Mouse (Mus musculus) left cerebral cortex, postnatal 36 days (tissue): ENCODE results near the gene Gpr179. TPM values are rescaled to one million over a fixed set of nuclear protein-coding genes. Genes with fewer than 3 reads are reported as not detected.
A peak's percentile ranks its signal among the peaks of the same experiment; 100 is the strongest.

Experiments used
- DNase-seq, 2 experiments: peaks; one replicate each; pipeline ENCODE4 v3.0.0; 2021 to 2022; ENCODE audit warnings: low spot score in 2 of 2, mixed read lengths in 1 of 2
- intact Hi-C: fragments of 180-260 bp; cut with DNase I; formaldehyde crosslinking; loops from one replicate; pipeline ENCODE4 v1.15.1; 2025
- total RNA-seq, 2 experiments: library from RNA; stranded (reverse); gene quantifications; 2 replicates each; pipeline ENCODE4 v1.2.3; 2021

Gpr179 gene
- total RNA-seq, 2 experiments from 2014 or later, result 0.39 to 0.52 TPM

DNA sequence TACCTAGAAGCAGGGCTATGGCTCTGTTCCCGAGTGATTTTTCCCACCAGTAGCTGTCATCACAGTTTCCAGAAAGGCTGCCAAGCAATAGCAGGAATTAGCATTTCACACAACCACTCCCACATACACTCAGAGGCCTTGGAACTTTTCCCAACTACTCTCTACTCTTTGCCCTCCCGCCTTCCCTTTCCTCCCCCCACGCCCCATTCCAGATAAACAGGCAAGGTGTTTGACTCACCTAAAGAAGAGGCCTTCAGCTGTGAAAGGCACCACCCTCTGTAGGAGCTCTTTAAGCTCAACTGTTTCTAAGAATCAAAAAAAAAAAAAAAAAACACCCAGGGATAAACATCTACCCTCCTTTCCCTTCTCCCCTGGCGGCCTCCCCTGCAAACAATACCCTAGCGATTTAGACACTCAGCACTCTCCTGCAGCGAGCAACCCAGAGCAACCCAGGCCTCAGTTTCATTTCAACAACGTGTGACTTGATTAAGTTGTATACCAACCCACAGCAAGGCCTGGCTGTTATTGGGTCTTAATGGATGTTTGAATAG lies 49.6 kb downstream of the Gpr179 start:
- no peak for DNase-seq
- intact Hi-C loops, result no loop called here

DNA sequence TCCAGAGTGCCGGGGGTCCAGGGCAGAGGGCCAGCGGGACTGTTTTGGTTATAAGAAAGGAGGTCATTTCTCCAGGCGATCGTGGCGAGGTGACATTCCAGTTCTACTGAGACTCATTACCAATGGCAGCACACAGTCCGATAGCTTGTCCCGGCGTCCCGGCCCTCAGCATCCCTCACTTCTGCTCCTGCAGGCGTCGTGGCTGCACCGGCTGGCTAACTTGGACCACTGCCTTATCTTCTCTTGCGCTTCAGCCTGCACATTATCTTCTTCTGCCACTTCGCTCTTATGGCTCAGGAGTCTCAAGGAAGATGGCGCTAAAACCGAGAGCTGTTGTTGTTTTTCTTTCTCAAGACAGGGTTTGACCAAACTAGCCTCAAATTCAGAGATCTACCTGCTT lies 50.5 kb downstream of the Gpr179 start:
- intact Hi-C loops, result no loop called here

DNA sequence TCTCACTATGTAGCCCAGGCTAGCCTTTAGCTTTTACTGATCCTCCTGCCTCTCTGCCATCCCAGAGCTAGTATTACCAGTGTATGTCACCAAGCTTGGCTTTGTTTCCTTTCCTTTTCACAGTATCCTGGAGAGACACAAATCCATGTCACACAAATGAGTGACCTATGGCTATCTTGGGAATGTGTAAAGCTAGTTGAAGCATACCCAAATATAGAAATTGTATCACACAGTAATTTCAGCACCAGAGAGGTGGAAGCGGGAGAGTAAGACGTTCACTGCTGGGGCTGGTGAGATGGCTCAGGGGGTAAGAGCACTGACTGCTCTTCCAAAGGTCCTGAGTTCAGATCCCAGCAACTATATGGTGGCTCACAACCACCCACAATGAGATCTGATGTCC lies 51.9 kb downstream of the Gpr179 start:
- no peak for DNase-seq
- intact Hi-C loops, result no loop called here

More for the DNA sequence above, 50.5 kb downstream of the Gpr179 start:
- DNase-seq, result no peak

DNA sequence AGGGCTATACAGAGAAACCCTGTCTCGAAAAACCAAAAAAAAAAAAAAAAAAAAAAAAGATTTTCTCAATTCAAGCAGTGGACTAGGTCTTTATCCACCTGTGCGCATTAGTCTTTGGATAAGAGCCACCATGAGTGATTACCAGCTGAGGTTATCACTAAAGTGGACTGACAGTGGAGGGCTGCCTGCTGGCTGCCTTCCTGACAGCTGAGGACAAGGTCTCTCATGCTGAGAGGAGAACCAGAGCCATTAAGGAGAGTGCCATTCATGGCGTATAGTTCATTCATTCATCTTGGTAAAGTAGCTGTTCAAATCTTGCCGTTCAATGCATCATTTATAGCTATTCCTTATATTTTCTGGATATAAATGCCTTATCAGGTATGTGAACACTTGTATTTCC lies 55.3 kb downstream of the Gpr179 start:
- DNase-seq, result no peak
- intact Hi-C loops, result no loop called here

DNA sequence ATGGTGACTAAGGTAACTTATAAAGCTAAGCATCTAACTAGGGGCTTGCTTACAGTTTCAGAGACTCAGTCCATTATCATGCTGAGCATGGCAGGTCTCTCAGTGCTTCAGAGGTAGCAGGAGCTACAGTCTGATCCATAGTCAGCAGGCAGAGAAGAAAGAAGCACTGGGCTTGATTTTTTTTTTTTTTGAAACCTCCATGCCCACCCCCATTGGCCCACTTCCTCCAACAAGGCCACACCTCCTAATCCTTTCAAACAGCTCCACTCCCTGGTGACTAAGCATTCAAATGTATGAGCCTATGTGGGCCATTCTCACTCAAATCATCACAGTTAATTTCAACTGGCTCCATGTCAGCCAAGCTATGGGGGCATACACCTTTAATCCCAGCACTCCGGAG lies 59.1 kb downstream of the Gpr179 start:
- intact Hi-C loops, result no loop called here
- DNase-seq, result no peak

DNA sequence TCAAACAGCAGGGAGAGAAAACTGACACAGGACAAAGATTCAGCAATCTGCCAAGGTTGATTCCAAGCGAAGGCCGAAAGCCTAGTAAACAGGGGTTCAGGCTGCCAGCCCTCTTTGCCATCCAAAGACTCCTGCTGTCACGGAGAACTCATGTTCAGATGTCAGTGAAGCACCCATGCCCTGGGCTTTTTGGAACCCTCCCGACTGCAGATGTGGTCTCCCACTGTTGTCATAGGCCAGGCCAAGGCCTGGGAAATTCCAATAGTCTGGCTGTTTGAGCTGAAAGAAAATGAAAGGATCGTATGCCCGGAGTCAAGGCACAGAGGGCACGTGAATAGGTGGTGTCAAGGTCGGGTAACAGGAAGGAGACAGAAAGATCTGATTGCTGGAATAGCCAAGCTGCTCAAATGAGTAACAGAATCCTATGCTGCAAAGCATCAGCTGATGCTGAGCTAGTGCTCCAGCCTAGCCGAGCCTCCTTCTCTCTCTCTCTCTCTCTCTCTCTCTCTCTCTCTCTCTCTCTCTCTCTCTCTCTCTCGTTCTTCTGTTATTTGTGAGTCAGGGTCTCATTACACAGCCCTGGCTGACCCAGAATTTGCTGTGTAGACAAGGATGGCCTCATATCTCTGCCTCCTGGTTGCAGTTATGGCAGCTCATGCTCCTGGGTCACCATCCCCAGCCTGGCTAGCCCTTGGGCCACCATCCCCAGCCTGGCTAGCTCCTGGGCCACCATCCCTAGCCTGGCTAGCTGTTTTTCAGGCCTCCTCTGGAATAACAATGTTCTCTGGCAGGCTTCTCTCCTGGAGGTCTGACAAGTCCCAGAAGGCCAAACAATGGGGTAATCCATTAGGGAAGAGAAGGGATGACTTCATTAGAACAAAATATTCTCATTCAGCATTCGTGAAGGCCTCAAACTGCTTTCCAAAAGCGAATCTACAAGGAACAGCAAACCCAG lies 62.3 kb downstream of the Gpr179 start:
- DNase-seq, result peak; percentile 24 to 28
- intact Hi-C loops, result no loop called here

DNA sequence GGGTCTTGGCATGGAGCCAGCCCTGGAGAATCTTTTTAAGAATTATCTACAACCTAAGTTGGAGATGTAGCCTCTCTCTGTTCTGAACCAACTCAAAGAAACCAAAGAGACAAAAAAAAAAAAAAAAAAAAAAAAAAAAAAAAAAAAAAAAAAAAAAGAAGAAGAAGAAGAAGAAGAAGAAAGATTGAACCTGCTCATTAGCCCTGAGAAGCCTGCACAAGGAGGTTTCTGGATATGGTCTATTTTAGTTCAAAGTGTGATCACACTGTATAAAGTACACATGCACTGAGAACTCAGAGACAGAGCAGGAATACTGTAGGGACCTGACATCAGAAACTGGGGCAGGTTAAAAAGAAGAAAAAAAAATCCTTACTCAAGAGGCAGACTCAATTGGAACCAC lies 64.2 kb downstream of the Gpr179 start:
- no peak for DNase-seq
- intact Hi-C loops, result no loop called here

DNA sequence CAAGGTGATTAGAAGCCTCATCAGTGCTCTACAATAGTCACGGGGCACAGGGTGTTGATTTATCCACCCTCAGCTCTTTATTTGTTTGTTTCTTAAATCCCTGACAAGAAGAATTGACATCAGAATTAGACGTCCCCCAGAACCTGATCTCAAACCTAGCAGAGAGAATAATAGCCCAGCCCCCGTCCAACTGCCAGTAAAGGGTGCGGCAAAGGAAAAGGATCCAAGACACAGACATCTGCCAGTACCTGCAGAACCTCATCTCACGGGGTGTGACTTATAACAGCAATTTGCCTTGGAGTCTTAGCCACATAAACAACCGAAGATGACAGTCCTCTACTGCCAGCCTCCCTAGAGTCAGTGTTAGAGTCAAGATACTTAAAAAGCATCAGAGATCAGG lies 64.9 kb downstream of the Gpr179 start:
- intact Hi-C loops, result no loop called here
- no peak for DNase-seq

DNA sequence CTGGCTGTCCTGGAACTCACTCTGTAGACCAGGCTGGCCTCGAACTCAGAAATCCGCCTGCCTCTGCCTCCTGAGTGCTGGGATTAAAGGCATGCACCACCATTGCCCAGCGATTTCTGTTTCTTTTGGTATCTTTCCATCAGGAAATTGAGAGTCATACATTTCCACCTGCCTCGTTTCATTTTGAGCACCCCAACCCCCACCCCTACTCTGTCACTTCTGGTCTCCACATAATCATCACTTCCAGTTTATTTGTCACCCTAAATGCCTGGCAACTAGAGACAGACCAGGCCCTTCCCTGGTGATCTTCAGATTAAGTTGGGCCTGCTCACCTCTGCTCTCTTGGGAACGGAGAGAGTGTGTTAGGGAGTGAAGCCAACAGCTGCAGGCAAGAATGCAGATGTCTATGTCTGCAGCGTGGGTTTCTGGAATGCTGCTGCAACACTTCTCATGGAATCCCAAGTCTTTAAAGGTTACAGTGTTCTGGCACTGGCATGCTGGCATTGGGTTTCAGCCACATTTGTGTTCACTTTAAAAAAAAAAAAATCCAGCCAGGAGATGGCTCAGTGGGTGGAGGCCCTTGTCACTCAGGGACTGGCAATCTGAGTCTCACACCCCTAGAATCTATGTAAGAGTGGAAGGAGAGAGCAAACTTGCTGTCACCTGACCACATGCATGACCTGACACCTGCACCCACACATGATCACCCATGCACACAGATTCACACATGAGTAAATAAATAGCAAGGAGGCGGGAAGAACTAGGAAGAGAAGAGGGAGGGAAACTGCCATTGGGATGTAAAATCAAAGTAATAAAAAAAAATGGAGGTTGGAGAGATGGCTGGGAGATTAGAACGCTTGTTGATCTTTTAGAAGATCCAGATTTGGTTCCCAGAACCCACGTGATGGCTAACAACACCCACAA lies 65.8 kb downstream of the Gpr179 start:
- intact Hi-C loops, result no loop called here
- DNase-seq, result no peak

DNA sequence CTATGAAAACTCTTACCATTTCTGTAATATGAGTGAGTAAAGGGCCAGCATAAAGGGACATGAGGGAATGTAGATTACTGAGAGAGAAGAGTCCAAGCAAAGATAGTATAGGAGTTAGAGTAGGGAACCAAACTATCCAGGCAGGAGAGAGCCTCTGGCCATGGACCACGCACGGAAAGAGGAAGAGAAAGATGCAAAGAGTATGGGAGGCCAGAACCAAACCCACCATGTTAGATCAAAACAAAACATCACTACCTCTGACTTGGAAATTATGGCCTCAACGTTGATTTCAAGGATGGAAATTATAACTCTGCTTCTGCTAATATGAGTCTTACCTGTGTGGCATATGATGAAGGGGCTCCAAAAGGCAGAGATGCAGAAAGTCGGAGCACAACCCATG lies 67.0 kb downstream of the Gpr179 start:
- DNase-seq, result no peak
- intact Hi-C loops, result loop anchor here (5.0 kb wide), 1 partner anchor 78 kb away; no protein-coding TSS in a partner anchor

DNA sequence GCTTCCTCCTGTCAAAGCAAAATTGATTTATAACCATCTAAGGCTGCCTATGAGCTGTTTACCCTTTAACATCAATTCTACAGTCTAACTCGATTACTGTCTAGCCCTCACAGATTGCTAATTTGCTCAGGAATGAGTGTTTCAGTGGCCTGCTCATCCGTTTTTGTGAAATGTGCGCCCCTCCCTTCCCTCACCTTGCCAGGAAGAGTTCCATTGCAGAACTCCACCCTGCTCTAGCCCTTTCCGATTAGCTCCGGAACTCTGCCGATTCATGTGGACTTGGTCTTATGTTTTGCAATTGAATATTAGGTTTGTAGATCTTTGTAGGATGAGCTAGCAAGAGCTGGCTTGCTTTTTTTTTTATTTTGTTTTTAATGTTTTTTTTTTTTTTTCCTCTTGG lies 69.7 kb downstream of the Gpr179 start:
- intact Hi-C loops, result loop anchor here (5.0 kb wide), 1 partner anchor 75 kb away; no protein-coding TSS in a partner anchor

More for the DNA sequence above, 69.7 kb downstream of the Gpr179 start:
- DNase-seq, result no peak

Other genes with a start within 250 kb of the Gpr179 start
- under 1 TPM; 0.17 to 0.32 TPM for gene Tbx21, start 236.7 kb downstream of the Gpr179 start, total RNA-seq
- 10 to 100 TPM; 42.9 to 53.7 TPM for gene Tbkbp1, start 200.6 kb downstream of the Gpr179 start, total RNA-seq
- 100 to 1,000 TPM; 114 to 119 TPM for gene Kpnb1, start 164.2 kb downstream of the Gpr179 start, total RNA-seq
- gene Npepps, start 71.4 kb downstream of the Gpr179 start, total RNA-seq, result 100 to 1,000 TPM; 122 to 156 TPM
- 10 to 100 TPM; 23.3 to 30.2 TPM for gene Mrpl45, start 36.4 kb downstream of the Gpr179 start, total RNA-seq
- gene Socs7, start 10.5 kb upstream of the Gpr179 start, total RNA-seq, result 10 to 100 TPM; 78.0 to 87.2 TPM
- gene Arhgap23, start 63.5 kb upstream of the Gpr179 start, total RNA-seq, result 10 to 100 TPM; 68.0 to 74.4 TPM
- gene 4933428G20Rik, start 148.3 kb upstream of the Gpr179 start, total RNA-seq, result under 1 TPM; 0.22 to 0.48 TPM
- gene Srcin1, start 224.1 kb upstream of the Gpr179 start, total RNA-seq, result 100 to 1,000 TPM; 326 to 349 TPM